Mouse (Mus musculus) c-Kit-positive CD71-positive TER-119-positive erythroid progenitor cells, embryonic 14.5 days (primary cell): ENCODE data around the gene Vdr.
"Not testable (repeated sequence)": the region's sequence is repeated elsewhere in the genome, so short reads cannot be mapped to it uniquely, and the experiment has no call there.

Source experiments
- DNase-seq: peaks from one replicate; pipeline ENCODE4 v3.0.0-alpha.2; 2013; ENCODE audit warnings: low spot score

The Vdr gene

DNA sequence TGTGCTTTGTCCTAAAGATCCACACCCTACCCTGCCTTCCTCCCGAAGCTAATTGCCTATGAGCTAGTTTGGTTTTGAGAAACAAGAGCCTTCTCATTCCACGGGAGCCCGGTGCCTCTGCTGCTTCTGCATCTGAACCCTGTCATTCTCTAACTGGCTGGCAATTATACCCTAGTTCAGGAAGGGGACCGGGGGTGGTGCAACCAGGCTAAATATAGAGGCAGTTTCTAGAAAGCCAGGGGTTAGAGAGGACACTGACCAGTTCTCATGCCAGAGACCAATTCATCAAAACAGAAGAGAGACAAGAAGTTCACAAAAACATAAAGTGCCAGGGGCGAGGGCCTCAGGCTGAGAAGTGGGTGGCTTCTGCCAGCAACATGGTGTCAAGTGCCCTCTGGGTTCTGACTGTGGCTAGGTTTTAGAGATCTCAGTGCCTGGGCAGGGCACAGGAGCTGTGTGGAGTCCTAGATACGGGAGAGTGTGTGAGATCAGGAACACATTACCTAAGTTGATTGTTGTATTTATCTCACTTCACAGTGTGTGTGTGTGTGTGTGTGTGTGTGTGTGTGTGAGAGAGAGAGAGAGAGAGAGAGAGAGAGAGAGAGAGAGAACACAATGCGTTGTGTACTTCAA is 31.6 kb downstream of the Vdr start:
- DNase-seq = no peak

- no peak for DNase-seq
Measured at GRCm38 (mm10) chr15:97875784-97876183, 34.6 kb downstream of the Vdr start.

GRCm38 (mm10) chr15:97873717-97874116 is 36.7 kb downstream of the Vdr start:
- no peak for DNase-seq

- DNase-seq = no peak
Measured at GRCm38 (mm10) chr15:97872161-97872560, 38.3 kb downstream of the Vdr start.

DNA sequence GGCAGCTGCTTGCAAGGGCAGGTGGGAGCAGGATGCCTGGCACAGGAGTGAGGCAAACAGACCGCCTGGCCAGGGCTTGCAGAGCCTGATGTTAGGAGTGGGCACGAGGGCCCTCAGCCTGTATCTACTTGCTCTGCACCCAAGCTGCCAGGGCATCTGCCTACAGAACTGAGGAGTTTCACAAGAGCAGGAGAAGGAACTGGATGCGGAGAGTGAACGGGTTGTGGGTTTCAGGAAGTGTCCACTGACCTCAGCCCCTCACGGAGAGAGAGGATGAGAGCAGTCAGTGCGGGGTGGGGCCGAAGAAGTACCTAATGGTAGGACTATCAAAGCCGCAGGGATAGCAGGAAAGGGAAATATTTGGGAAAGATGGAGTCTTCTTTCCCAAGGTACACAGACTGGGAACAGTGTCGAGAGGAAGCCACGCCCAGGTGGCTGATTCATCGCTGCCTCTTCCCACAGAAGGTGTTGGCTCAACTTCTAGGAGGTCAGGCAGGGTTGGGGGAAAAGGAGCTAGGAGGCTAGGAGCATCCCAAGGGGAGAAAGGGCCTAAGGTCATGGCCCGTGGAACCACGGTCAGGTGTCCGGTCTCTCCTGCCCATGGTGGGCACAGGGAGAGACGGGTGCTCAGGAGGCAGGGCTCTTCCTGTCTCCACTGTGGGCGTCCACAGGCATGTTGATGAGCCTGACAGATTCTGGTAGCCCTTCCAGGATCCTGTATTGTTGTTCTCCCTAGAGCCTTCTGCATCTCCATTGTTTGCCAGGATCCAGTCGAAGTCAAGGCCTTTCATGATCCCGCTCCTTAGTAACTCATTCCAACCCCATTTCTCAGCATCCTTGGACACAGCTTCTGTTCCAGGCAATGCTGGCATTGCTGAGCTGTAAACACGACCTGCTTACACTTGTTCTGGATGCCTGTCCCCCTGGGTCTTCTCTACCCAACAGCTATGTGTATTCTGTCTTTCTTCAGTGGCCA is 39.1 kb downstream of the Vdr start:
- DNase-seq = no peak

- DNase-seq = not testable (repeated sequence)
Measured at GRCm38 (mm10) chr15:97870116-97870515, 40.3 kb downstream of the Vdr start.

- DNase-seq = no peak
Measured at GRCm38 (mm10) chr15:97868985-97869384, 41.4 kb downstream of the Vdr start.

- DNase-seq = no peak
Measured at GRCm38 (mm10) chr15:97865988-97866387, 44.4 kb downstream of the Vdr start.

DNA sequence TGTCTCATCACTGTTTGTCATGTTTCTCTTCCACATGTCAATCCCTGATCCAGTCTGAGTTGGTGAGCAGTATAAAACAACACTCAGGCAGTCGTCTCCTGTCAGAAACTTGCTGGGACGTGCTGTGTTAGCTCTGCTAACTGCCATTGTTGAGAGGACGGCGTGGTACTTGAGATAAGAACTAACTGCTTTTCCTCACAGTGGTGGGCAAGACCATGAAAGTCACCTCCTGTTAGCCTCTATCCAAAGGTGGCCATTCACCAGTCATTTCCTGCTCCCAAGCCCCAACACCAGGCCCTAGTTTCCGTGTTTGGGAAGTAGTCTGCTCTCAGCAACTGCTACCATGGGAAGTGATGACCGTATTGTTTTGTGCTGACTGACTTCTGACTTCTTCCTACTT is 45.3 kb downstream of the Vdr start:
- no peak for DNase-seq

- DNase-seq = no peak
Measured at GRCm38 (mm10) chr15:97864361-97865045, 45.9 kb downstream of the Vdr start.

GRCm38 (mm10) chr15:97863494-97863881 is 46.9 kb downstream of the Vdr start:
- DNase-seq = no peak

DNA sequence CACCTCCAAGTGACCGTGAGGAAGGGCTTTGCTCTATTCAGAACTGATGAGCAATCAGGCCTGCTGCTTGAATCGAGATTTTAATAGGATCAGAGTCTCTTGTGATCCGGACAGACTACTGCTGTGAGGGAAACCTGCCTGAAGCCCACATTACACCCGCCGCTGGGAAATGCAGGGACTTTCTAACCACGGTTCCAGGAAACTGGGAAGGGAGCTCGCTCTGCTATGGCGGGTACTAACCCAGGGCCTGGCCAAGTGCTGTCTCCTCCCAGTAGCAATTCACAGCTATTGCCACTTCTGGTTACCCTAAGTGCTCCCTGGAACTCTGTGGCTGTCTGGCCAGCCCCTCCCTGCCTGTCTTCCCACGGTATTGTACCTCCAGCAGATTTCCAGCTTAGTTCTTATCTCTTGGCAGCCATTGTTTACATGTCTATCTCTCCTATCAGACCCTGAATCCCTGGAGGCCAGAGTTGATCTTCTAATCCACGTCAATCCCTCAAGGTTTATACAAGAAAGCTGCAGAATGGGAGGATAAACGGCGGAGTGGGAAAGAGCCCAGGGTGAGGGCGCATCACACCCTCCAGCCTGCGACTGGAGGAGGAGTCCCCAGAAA is 47.4 kb downstream of the Vdr start:
- DNase-seq = no peak

GRCm38 (mm10) chr15:97860353-97860752 is 50.1 kb downstream of the Vdr start:
- DNase-seq = no peak

GRCm38 (mm10) chr15:97858431-97858830 is 52.0 kb downstream of the Vdr start:
- no peak for DNase-seq

DNA sequence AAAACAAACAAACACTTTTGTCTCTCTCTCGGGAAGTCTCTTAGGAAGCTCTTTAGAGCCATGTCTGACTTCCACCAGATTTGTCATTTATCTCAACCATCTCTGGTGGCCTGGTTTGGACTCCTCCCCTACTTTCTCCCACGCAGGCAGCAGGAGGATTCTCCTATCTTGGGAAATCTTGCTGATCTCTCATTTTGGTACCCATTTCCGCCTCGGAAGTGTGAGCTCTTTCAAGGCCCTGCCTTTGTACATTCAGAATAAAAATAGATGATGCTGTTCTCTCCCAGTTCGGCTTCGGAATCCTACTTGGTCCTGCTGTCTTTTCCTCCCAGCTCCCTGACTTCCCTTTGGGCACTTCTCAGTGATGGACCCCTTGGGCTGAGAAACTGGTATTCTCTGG is 55.9 kb downstream of the Vdr start:
- DNase-seq = no peak

GRCm38 (mm10) chr15:97854059-97854458 is 56.4 kb downstream of the Vdr start:
- DNase-seq = no peak

DNA sequence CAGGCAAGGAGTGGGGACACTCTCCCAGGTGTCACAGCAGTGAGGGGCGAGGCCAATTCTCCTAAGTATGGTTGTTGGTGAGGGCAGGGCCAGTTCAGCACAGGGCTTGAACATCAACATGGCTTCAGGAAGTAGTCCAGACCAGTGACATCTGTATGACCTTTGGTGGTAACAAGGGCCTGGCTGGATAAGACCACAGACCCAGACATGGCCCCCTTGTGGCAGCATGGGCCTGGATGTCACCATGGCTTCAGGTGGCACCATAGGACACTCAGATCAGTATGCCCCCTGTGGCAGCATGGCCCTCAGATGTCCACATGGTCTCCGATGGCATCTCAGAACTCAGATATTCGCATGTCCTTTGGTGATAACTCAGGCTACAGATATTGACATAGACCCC is 58.1 kb downstream of the Vdr start:
- DNase-seq = no peak

- no peak for DNase-seq
Measured at GRCm38 (mm10) chr15:97851011-97851410, 59.4 kb downstream of the Vdr start.

- DNase-seq = no peak
Measured at GRCm38 (mm10) chr15:97850441-97850840, 60.0 kb downstream of the Vdr start.

- DNase-seq = peak; percentile 95
Measured at GRCm38 (mm10) chr15:97849116-97849911, 61.1 kb downstream of the Vdr start.

DNA sequence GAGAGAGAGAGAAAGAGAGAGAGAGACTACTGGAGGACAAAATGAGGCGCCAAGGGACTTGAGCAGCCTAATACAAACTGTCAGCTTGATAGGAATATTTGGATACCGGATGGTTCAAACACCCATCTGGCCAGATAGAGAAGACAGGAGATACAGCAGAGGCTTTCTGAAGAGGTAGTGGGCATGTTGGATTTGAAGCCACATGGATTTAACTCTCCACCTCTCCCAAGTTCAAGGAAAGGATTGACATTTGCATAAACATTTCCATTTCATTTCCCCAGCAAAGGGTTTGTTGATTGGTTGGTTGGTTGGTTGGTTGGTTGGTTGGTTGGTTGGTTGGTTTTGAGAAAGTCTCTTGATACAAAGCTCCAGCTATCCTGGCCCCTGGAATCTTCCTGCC is 62.6 kb downstream of the Vdr start:
- no peak for DNase-seq

- DNase-seq = no peak
Measured at GRCm38 (mm10) chr15:97847285-97847684, 63.1 kb downstream of the Vdr start.
